Mouse (Mus musculus): ENCODE results near the gene Myof. TPM values are rescaled to one million over a fixed set of nuclear protein-coding genes. Genes with fewer than 3 reads are reported as not detected.

Myof gene
- polyA plus RNA-seq, 1 experiment from 2014 or later: 10.1 TPM

DNA sequence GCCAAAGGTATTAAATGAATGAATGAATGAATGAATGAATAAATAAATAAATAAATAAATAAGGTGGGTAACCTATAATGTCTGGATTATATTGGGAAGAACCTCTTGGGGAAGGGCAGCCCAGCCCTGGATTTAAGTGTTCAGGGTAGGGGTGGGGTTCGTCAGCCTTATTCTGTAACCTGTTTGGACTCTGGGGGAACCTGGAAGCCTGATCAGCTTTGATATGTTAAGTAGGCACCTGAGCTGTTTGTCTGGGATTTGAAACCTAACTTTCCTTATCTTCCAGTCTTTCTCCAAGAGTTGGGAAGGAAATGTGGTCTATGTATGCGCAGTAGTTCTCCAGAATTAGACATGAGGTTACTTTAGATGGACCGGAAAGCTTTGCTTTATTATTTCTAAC lies 19.8 kb upstream of the Myof start:
- H3K4me1 ChIP-seq (replicated peaks): no peaks in the 10 kb centered on the region
- ATAC-seq: no peak
- no peak overlapping the region for H3K4me2 ChIP-seq (replicated peaks)
- H3K36me3 ChIP-seq: peaks cover 10% of the 10 kb centered on the region; the same call in 1 of the 2 replicates
- H3K27me3 ChIP-seq (replicated peaks): no peaks in the 10 kb centered on the region
- H3K9me3 ChIP-seq: no peaks in the 10 kb centered on the region
- no peak overlapping the region for H3K27ac ChIP-seq
- H3K4me3 ChIP-seq (replicated peaks): no peak overlapping the region
- no peak overlapping the region for H3K9ac ChIP-seq
- WGBS: 81% methylated on average over 3 of the region's 3 CpGs

DNA sequence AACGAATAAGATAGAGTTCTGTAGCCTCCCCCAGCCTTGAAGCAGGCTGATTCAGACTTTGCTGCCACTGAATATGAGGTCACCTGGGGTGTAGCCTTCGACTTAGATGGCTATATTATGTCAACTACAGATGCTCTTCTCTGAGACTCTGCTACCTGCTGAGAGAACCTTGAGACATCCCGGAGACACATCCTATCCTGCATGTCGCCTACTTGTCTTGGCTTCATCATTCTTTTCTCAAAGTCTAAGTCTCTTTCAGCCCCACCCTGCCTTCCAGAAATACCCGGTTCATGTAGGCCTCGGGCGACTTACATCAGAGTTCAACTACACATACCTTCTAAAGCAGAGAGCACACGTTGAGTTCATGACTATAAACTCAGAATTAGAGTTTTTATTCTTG lies 13.6 kb upstream of the Myof start:
- Histone ChIP-seq H3K9ac (no peak overlapping the region), H3K4me1 (replicated peaks) (0 out of 2 replicates have a peak, but pooled peaks cover 4% of the 10 kb centered on the region), H3K27ac (no peak overlapping the region), H3K27me3 (replicated peaks) (no peaks in the 10 kb centered on the region), H3K9me3 (no peaks in the 10 kb centered on the region), H3K36me3 (peaks cover 7% of the 10 kb centered on the region; the same call in 1 of the 2 replicates), H3K4me3 (replicated peaks) (no peak overlapping the region), H3K4me2 (replicated peaks) (no peak overlapping the region)
- no peak for ATAC-seq
- 84% methylated on average over 8 of the region's 8 CpGs for WGBS

DNA sequence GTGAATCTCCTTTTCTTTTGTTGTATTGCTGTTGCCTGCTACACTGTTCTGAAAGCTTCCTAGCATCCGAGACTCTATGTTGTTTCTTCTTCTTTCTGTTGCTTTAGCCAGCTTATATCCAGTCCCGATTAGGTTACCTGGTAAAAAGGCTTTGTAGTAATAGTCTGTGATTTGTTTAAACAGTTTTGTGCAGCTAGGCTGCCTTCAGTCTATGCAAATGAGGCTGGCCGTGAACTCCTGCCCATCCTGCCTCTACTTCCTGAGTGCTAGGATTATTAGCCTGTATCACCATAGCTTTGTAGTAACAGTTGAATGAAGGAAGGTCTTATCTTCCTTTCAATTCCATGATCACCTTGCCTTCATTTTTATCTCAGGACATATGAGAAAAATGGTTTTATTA lies 12.9 kb upstream of the Myof start:
- no peak for ATAC-seq
- H3K9ac ChIP-seq: no peak overlapping the region
- H3K4me2 ChIP-seq (replicated peaks): peak overlapping the region; percentile 78
- no peak overlapping the region for H3K27ac ChIP-seq
- no peaks in the 10 kb centered on the region for H3K27me3 ChIP-seq (replicated peaks)
- H3K4me3 ChIP-seq (replicated peaks): no peak overlapping the region
- peaks cover 6% of the 10 kb centered on the region; the same call in 1 of the 2 replicates for H3K36me3 ChIP-seq
- 36% methylated on average over 3 of the region's 3 CpGs for WGBS
- no peaks in the 10 kb centered on the region for H3K9me3 ChIP-seq
- 0 out of 2 replicates have a peak, but pooled peaks cover 4% of the 10 kb centered on the region for H3K4me1 ChIP-seq (replicated peaks)

DNA sequence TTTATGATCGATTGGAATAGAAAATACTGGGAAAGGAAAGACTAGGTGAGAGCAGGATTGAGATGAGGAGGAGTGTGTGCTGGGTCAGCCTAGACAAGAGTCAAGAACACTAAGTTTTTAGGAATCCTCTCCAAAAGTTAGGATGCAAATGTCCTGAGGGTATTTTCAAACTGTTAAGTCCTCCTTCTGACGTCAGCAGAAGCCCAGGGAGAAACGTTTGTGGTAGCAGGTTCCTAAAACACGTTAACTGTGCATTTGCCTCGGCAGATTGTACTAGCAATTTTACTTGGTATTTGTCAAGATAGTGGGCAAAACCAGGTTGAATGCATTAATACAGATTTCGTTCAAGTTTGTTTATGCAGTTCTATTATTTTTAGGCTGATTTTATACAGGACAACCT lies 12.4 kb upstream of the Myof start:
- 0 out of 2 replicates have a peak, but pooled peaks cover 4% of the 10 kb centered on the region for H3K4me1 ChIP-seq (replicated peaks)
- H3K27ac ChIP-seq: no peak overlapping the region
- H3K9me3 ChIP-seq: no peaks in the 10 kb centered on the region
- 0 out of 2 replicates have a peak, but pooled peaks cover 2% of the 10 kb centered on the region for H3K36me3 ChIP-seq
- no peaks in the 10 kb centered on the region for H3K27me3 ChIP-seq (replicated peaks)
- no peak for ATAC-seq
- H3K4me2 ChIP-seq (replicated peaks): peak overlapping the region; percentile 78
- 12% methylated on average over 6 of the region's 6 CpGs for WGBS
- peak overlapping the region; percentile 73; the same call in 1 of the 2 replicates for H3K9ac ChIP-seq
- peak overlapping the region; percentile 82 for H3K4me3 ChIP-seq (replicated peaks)

DNA sequence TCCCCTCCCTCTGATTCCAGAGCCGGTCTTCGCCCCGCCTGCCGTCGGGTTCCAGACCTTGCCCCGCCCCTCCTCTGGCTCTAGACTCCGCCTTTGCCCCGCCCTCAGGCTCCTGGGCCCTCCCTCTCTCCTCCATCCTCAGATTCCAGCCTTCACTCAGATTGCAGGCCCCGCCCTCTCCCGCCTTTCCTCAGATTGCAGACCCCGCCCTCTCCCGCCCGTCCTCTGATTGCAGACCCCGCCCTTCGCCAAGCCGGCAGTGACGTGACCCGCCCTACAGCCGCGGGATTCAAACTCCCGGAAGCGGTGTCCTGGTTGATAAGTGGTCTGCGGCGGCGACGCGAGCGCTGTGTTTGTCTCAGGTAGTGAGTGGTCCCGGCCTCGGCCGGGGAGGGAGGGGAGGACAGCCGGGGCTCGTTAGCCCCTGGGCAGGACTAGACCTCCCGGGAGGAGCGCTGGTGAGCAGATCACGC lies 11.4 kb upstream of the Myof start, which contains the start of gene Cep55:
Cep55 (plus strand) TSS at position 292 of the 473 bp plus-strand sequence.
- H3K27me3 ChIP-seq (replicated peaks): no peaks in the 10 kb centered on the region
- H3K9me3 ChIP-seq: no peaks in the 10 kb centered on the region
- 0 out of 2 replicates have a peak, but pooled peaks cover 4% of the 10 kb centered on the region for H3K4me1 ChIP-seq (replicated peaks)
- peak within 1 kb of the TSS; percentile 70 for H3K27ac ChIP-seq
- 0 out of 2 replicates have a peak, but pooled peaks cover 2% of the 10 kb centered on the region for H3K36me3 ChIP-seq
- peak within 1 kb of the TSS; percentile 82 for H3K4me2 ChIP-seq (replicated peaks)
- peak within 1 kb of the TSS; percentile 73 for H3K9ac ChIP-seq
- peak within 1 kb of the TSS; percentile 82 for H3K4me3 ChIP-seq (replicated peaks)
- ATAC-seq: peak; percentile 96
- WGBS: under 1% methylated on average over 36 of the region's 36 CpGs

DNA sequence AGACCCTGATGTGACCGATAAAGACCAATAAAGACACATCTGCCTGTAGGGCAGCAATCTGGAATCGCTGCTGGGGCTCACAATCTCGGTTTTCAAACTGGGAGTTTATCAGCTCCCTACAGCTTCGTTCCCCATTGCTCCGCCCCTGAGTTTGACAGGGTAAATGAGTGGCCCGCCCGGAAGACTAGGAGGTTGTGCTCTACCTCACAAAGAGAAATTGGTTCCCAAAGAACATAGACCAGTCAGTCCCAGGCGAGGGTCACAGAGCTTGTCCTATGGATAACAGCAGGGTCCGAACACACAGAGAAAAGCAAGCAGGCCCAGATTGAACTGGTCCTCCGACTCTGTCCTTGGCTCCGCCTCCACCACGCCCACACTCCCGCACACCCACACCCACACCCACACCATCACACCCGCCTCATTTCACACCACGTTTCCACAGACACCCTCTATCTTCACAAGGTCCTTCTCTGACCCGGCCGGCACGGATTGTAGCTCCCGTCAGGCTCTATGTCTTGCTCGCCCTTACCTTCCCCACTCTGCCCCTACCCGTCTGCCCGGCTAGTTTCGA lies 10.9 kb upstream of the Myof start:
- Histone ChIP-seq H3K27ac (peak overlapping the region; percentile 54), H3K9ac (peak overlapping the region; percentile 44)
- under 1% methylated on average over 23 of the region's 23 CpGs for WGBS

DNA sequence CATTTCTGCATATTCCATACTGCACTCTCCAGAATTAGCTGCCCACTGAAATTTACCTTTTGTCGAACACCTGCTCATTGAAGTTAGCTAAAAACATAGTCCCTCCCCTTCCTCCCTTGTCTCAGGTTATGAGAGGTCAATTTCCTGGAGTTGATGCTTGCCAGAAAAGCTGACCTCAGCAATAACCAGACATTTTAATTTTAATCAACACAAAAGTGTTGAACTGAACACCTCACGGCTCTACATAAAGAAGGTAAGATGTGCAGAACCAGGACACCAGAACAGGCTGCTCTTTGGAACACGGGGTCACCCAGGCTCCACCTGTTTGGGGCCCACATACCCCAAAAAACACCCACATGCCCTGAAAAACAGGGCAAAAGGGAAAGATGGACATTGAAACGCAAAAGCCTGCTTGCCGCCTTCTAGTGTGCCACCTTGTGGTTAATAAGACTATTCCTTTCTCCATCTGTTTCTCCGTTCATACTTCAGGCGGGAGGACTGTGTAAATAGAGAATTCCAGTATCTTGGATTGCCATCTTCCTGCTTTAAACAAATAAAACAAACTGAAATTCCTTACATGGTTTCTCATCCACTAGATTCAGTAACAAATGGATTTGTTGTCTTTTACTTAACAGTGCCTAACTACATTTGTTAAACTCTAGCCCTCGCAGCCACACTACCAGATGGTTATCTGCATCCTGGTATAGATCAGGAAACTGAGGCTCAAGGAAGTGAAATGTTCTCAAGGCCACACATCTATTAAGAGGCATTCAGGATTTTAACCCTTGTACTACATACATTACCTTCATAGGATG lies 10.1 kb upstream of the Myof start:
- no peak for ATAC-seq
- H3K4me2 ChIP-seq (replicated peaks): peak overlapping the region; percentile 82
- H3K9me3 ChIP-seq: no peaks in the 10 kb centered on the region
- WGBS: 21% methylated on average over 8 of the region's 8 CpGs
- H3K27ac ChIP-seq: no peak overlapping the region
- 0 out of 2 replicates have a peak, but pooled peaks cover 4% of the 10 kb centered on the region for H3K4me1 ChIP-seq (replicated peaks)
- no peak overlapping the region for H3K9ac ChIP-seq
- H3K27me3 ChIP-seq (replicated peaks): no peaks in the 10 kb centered on the region
- peak overlapping the region; percentile 82 for H3K4me3 ChIP-seq (replicated peaks)
- 0 out of 2 replicates have a peak, but pooled peaks cover 2% of the 10 kb centered on the region for H3K36me3 ChIP-seq

More for the DNA sequence above, 10.9 kb upstream of the Myof start:
- Histone ChIP-seq H3K4me2 (replicated peaks) (peak overlapping the region; percentile 82), H3K27me3 (replicated peaks) (no peaks in the 10 kb centered on the region), H3K4me3 (replicated peaks) (peak overlapping the region; percentile 82), H3K36me3 (0 out of 2 replicates have a peak, but pooled peaks cover 2% of the 10 kb centered on the region), H3K9me3 (no peaks in the 10 kb centered on the region), H3K4me1 (replicated peaks) (0 out of 2 replicates have a peak, but pooled peaks cover 4% of the 10 kb centered on the region)
- ATAC-seq: peak; percentile 93

DNA sequence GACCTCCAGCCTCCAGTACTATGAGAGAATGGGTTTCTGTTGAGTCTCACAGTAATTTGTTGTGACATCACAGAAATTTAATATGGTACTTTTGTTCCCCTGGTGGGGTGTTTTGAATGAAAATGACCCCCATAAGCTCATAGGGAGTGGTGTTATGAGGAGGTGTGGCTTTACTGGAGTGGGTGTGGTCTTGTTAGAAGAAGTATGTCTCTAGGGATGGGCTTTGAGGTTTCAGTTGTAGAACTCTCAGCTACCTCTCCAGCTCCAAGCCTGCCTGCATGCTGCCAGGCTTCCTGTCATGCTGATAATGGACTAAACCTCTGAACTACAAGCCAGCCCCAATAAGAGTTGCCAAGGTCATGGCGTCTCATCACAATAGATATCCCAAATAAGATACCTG lies 6.3 kb upstream of the Myof start:
- WGBS: 93% methylated on average over 1 of the region's 1 CpGs
- H3K9ac ChIP-seq: no peak overlapping the region
- no peaks in the 10 kb centered on the region for H3K27me3 ChIP-seq (replicated peaks)

DNA sequence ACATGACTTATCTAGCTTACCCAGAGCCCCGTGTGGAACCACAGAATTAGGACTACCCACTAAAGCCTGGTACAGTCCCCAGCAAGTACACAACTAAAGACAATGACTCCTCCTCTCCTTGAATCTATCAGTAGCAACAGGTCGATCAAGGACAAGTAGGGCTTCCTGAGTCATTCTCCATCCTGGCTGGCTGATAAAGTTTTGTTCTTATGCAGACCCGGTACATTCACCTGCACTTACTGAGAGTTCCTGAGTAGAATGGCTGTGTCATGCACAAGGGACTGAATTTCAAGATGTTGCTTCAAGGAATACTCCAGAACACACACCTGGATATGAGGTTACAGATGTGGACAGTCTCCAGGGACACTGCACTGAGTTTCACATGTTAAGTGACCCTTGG lies 1.8 kb upstream of the Myof start:
- H3K9me3 ChIP-seq: no peaks in the 10 kb centered on the region
- H3K9ac ChIP-seq: no peak overlapping the region
- H3K4me2 ChIP-seq (replicated peaks): no peak overlapping the region
- H3K27me3 ChIP-seq (replicated peaks): no peaks in the 10 kb centered on the region
- H3K4me3 ChIP-seq (replicated peaks): no peak overlapping the region
- WGBS: 86% methylated on average over 3 of the region's 3 CpGs
- H3K27ac ChIP-seq: no peak overlapping the region
- ATAC-seq: no peak
- no peaks in the 10 kb centered on the region for H3K36me3 ChIP-seq
- H3K4me1 ChIP-seq (replicated peaks): peaks cover 9% of the 10 kb centered on the region

More for the DNA sequence above, 6.3 kb upstream of the Myof start:
- Histone ChIP-seq H3K27ac (no peak overlapping the region), H3K4me2 (replicated peaks) (no peak overlapping the region), H3K4me3 (replicated peaks) (no peak overlapping the region), H3K9me3 (no peaks in the 10 kb centered on the region), H3K36me3 (no peaks in the 10 kb centered on the region), H3K4me1 (replicated peaks) (0 out of 2 replicates have a peak, but pooled peaks cover 4% of the 10 kb centered on the region)
- ATAC-seq: no peak

DNA sequence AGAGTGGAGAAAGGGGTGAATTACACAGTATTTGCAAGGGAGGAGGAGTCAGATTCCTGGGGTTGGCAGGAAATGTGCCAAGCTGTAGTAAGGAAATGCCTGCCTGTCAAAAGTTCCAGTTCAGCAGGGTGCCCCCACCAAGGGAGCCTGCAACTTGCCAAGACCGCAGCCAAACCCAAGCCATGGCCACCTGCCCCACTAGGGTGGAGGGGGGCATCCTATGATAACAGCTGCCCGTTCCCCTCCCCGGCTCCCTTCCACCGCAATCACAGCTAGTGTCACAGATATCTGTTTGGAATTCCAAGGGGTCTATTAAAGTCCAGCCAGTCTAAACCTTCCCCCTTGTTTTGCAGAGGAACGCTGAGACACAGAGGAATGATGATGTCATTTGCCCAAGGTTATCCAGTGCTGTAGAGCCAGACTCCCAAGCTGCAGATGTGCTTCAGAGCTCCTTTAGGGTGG lies 1.1 kb downstream of the Myof start:
- WGBS: 5% methylated on average over 5 of the region's 5 CpGs
- Histone ChIP-seq H3K4me2 (replicated peaks) (peak overlapping the region; percentile 86), H3K4me1 (replicated peaks) (peaks cover 9% of the 10 kb centered on the region), H3K36me3 (no peaks in the 10 kb centered on the region), H3K4me3 (replicated peaks) (peak overlapping the region; percentile 45), H3K27ac (peak overlapping the region; percentile 71; the same call in 1 of the 2 replicates), H3K9ac (peak overlapping the region; percentile 48), H3K27me3 (replicated peaks) (no peaks in the 10 kb centered on the region), H3K9me3 (no peaks in the 10 kb centered on the region)
- ATAC-seq: peak; percentile 40

DNA sequence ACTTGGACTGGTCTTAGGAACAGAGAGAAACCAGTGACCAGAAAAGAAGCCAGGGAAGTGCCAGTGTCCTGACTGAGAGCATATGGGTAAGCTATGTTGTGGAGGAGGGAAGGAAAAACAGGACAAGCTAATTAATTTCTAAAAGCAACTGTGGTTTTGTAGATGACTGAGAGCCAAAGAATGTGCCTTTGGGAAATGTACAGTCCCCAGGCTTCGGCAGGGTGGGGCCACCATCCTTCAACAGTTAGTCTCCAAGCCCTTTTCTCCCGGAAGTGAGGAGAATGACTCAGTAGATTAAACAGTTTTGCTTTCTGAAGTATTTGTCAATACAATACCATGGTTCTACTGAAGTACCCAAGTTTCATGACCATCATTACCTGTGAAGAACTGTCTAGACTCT lies 5.1 kb downstream of the Myof start:
- 42% methylated on average over 2 of the region's 2 CpGs for WGBS
- H3K9me3 ChIP-seq: no peaks in the 10 kb centered on the region
- no peak overlapping the region for H3K4me2 ChIP-seq (replicated peaks)
- no peak overlapping the region for H3K27ac ChIP-seq
- H3K9ac ChIP-seq: no peak overlapping the region
- H3K4me3 ChIP-seq (replicated peaks): no peak overlapping the region
- no peak for ATAC-seq
- H3K27me3 ChIP-seq (replicated peaks): no peaks in the 10 kb centered on the region
- peaks cover 4% of the 10 kb centered on the region for H3K4me1 ChIP-seq (replicated peaks)
- no peaks in the 10 kb centered on the region for H3K36me3 ChIP-seq

DNA sequence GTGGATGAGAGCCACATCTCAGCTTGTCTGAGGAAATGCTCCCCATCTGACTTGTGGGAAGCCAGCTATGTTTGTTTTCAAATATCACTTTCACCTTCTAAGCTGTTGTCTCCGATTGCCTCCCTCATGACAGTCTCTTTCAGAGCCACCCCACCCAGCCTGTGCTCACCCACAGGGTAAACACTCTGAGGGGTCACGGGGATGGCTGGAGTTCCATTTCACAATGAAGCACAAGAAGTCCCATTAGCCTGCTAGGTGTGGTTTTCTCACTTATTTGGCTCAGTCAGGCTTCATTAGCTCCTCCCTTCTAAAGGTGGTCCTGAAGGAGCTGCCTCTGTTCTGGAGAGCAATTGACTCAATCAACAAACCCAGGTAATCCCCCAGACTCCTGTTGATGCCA lies 7.6 kb downstream of the Myof start:
- H3K27ac ChIP-seq: no peak overlapping the region
- no peaks in the 10 kb centered on the region for H3K36me3 ChIP-seq
- WGBS: 63% methylated on average over 2 of the region's 2 CpGs
- H3K4me3 ChIP-seq (replicated peaks): no peak overlapping the region
- H3K27me3 ChIP-seq (replicated peaks): no peaks in the 10 kb centered on the region
- no peak overlapping the region for H3K4me2 ChIP-seq (replicated peaks)
- H3K9me3 ChIP-seq: no peaks in the 10 kb centered on the region
- ATAC-seq: no peak
- H3K4me1 ChIP-seq (replicated peaks): peaks cover 6% of the 10 kb centered on the region; the same call in 1 of the 2 replicates
- H3K9ac ChIP-seq: no peak overlapping the region

Measured in intestine, embryonic 15.5 days (tissue).